Mouse (Mus musculus) liver, embryonic 12.5 days (tissue): ENCODE results near the gene Klf3. TPM values are rescaled to one million over a fixed set of nuclear protein-coding genes. Genes with fewer than 3 reads are reported as not detected.

Experiments used
- ATAC-seq: fragments of 200-750 bp; cut with Nextera tagmentation; 2 replicates; pipeline ENCODE4 v1.8.0; 2017; ENCODE audit warnings: moderate number of reproducible peaks, mild to moderate bottlenecking, moderate library complexity
- H3K27ac ChIP-seq: fragments of 300-500 bp; sonication (generic); 2 replicates; pipeline ENCODE4 v1.5.1; 2016; ENCODE audit warnings: mild to moderate bottlenecking
- H3K27me3 ChIP-seq: fragments of 300-500 bp; sonication (generic); replicated peaks from 2 replicates; pipeline ENCODE4 v1.6.1; 2016; ENCODE audit warnings: mild to moderate bottlenecking, moderate library complexity
- H3K36me3 ChIP-seq: fragments of 300-500 bp; sonication (generic); 2 replicates; pipeline ENCODE4 v1.6.1; 2016; ENCODE audit warnings: mild to moderate bottlenecking, moderate library complexity
- H3K4me1 ChIP-seq: fragments of 300-500 bp; sonication (generic); 2 replicates; pipeline ENCODE4 v1.6.1; 2016
- H3K4me2 ChIP-seq: fragments of 300-500 bp; sonication (generic); 2 replicates; pipeline ENCODE4 v1.6.1; 2016; ENCODE audit warnings: mild to moderate bottlenecking, moderate library complexity
- H3K4me3 ChIP-seq: fragments of 300-500 bp; sonication (generic); 2 replicates; pipeline ENCODE4 v1.5.1; 2016; ENCODE audit warnings: mild to moderate bottlenecking, moderate library complexity
- H3K9ac ChIP-seq: fragments of 300-500 bp; sonication (generic); 2 replicates; pipeline ENCODE4 v1.6.1; 2016; ENCODE audit warnings: mild to moderate bottlenecking, moderate library complexity
- H3K9me3 ChIP-seq: fragments of 300-500 bp; sonication (generic); replicated peaks from 2 replicates; pipeline ENCODE4 v1.6.1; 2016; ENCODE audit warnings: mild to moderate bottlenecking, moderate library complexity
- WGBS: fragments of 180-500 bp; shearing (Covaris S2); methylation state at CpG from one replicate; pipeline ENCODE4 v1.1.7; 2016; ENCODE audit not compliant: insufficient replicate concordance; 5-methylcytosine and 5-hydroxymethylcytosine counted together
- polyA plus RNA-seq: library from polyadenylated mRNA; unstranded; fragments of >200 nt; fragmentation: Nextera tagmentation; extraction: Ambion mirVana; gene quantifications from 2 replicates; pipeline ENCODE4 v1.2.1, GENCODE M21; 2016

Klf3 gene
- polyA plus RNA-seq, 1 experiment from 2014 or later, result 91.2 TPM

- H3K9ac ChIP-seq, result peak overlapping the region; percentile 99
- no peak for ATAC-seq
- H3K27ac ChIP-seq, result peak overlapping the region; percentile 97
- WGBS, result 11% methylated on average over 8 of the region's 8 CpGs
- H3K9me3 ChIP-seq, result no peaks in the 10 kb centered on the region
- peak overlapping the region; percentile 100 for H3K4me3 ChIP-seq
- H3K27me3 ChIP-seq, result peaks cover 36% of the 10 kb centered on the region
- H3K36me3 ChIP-seq, result peaks cover 12% of the 10 kb centered on the region
- peaks cover 51% of the 10 kb centered on the region for H3K4me1 ChIP-seq
- peak overlapping the region; percentile 97 for H3K4me2 ChIP-seq
These were observed 1.0 kb upstream of the Klf3 start for GRCm38 (mm10) chr5:64802143-64802542.

- Histone ChIP-seq H3K27me3 (peaks cover 28% of the 10 kb centered on the region), H3K4me1 (peaks cover 68% of the 10 kb centered on the region), H3K9ac (peak overlapping the region; percentile 99), H3K4me3 (peak overlapping the region; percentile 100), H3K36me3 (peaks cover 22% of the 10 kb centered on the region), H3K4me2 (peak overlapping the region; percentile 97), H3K27ac (peak overlapping the region; percentile 97), H3K9me3 (no peaks in the 10 kb centered on the region)
- 1% methylated on average over 69 of the region's 69 CpGs for WGBS
- no peak for ATAC-seq
These were observed 703 bp downstream of the Klf3 start for GRCm38 (mm10) chr5:64803720-64804462.

- ATAC-seq, result no peak
- Histone ChIP-seq H3K36me3 (peaks cover 36% of the 10 kb centered on the region), H3K27ac (peak overlapping the region; percentile 84), H3K4me3 (peak overlapping the region; percentile 100), H3K9me3 (no peaks in the 10 kb centered on the region), H3K27me3 (peaks cover 14% of the 10 kb centered on the region), H3K4me2 (peak overlapping the region; percentile 97), H3K4me1 (peaks cover 81% of the 10 kb centered on the region), H3K9ac (peak overlapping the region; percentile 99)
- 15% methylated on average over 7 of the region's 7 CpGs for WGBS
These were observed 2.1 kb downstream of the Klf3 start for GRCm38 (mm10) chr5:64805131-64805872.

GRCm38 (mm10) chr5:64805873-64806505 is 2.8 kb downstream of the Klf3 start:
- H3K27ac ChIP-seq, result peak overlapping the region; percentile 84
- peak overlapping the region; percentile 100 for H3K4me3 ChIP-seq
- 5% methylated on average over 7 of the region's 7 CpGs for WGBS
- peaks cover 38% of the 10 kb centered on the region for H3K36me3 ChIP-seq
- no peaks in the 10 kb centered on the region for H3K9me3 ChIP-seq
- peak overlapping the region; percentile 97 for H3K4me2 ChIP-seq
- peaks cover 7% of the 10 kb centered on the region for H3K27me3 ChIP-seq
- no peak for ATAC-seq
- peaks cover 81% of the 10 kb centered on the region for H3K4me1 ChIP-seq
- peak overlapping the region; percentile 99 for H3K9ac ChIP-seq

GRCm38 (mm10) chr5:64806600-64806999 is 3.4 kb downstream of the Klf3 start:
- Histone ChIP-seq H3K9ac (peak overlapping the region; percentile 99), H3K27ac (peak overlapping the region; percentile 84), H3K4me1 (peaks cover 81% of the 10 kb centered on the region)

GRCm38 (mm10) chr5:64807159-64807558 is 4.0 kb downstream of the Klf3 start:
- H3K27me3 ChIP-seq, result no peaks in the 10 kb centered on the region
- 40% methylated on average over 3 of the region's 3 CpGs for WGBS
- peaks cover 81% of the 10 kb centered on the region for H3K4me1 ChIP-seq
- H3K27ac ChIP-seq, result peak overlapping the region; percentile 69
- peak overlapping the region; percentile 100 for H3K4me3 ChIP-seq
- no peak for ATAC-seq
- peak overlapping the region; percentile 97 for H3K4me2 ChIP-seq
- H3K9ac ChIP-seq, result peak overlapping the region; percentile 99
- H3K9me3 ChIP-seq, result no peaks in the 10 kb centered on the region
- H3K36me3 ChIP-seq, result peaks cover 38% of the 10 kb centered on the region

More at GRCm38 (mm10) chr5:64806600-64806999, 3.4 kb downstream of the Klf3 start:
- peak overlapping the region; percentile 100 for H3K4me3 ChIP-seq
- H3K36me3 ChIP-seq, result peaks cover 38% of the 10 kb centered on the region
- peaks cover 1% of the 10 kb centered on the region; the same call in 1 of the 2 replicates for H3K27me3 ChIP-seq
- ATAC-seq, result no peak
- H3K4me2 ChIP-seq, result peak overlapping the region; percentile 97
- 22% methylated on average over 2 of the region's 2 CpGs for WGBS
- no peaks in the 10 kb centered on the region for H3K9me3 ChIP-seq

GRCm38 (mm10) chr5:64807603-64808002 is 4.4 kb downstream of the Klf3 start:
- H3K4me2 ChIP-seq, result peak overlapping the region; percentile 97
- peak overlapping the region; percentile 100 for H3K4me3 ChIP-seq
- peaks cover 81% of the 10 kb centered on the region for H3K4me1 ChIP-seq
- peak overlapping the region; percentile 97 for H3K27ac ChIP-seq
- no peak for ATAC-seq
- H3K9me3 ChIP-seq, result no peaks in the 10 kb centered on the region
- H3K9ac ChIP-seq, result peak overlapping the region; percentile 99
- H3K27me3 ChIP-seq, result no peaks in the 10 kb centered on the region
- peaks cover 38% of the 10 kb centered on the region for H3K36me3 ChIP-seq
- 12% methylated on average over 4 of the region's 4 CpGs for WGBS

- peaks cover 83% of the 10 kb centered on the region for H3K4me1 ChIP-seq
- H3K27ac ChIP-seq, result peak overlapping the region; percentile 97
- peak overlapping the region; percentile 100 for H3K4me3 ChIP-seq
- H3K27me3 ChIP-seq, result no peaks in the 10 kb centered on the region
- ATAC-seq, result no peak
- no peaks in the 10 kb centered on the region for H3K9me3 ChIP-seq
- peak overlapping the region; percentile 97 for H3K4me2 ChIP-seq
- WGBS, result 33% methylated on average over 24 of the region's 24 CpGs
- H3K9ac ChIP-seq, result peak overlapping the region; percentile 99
- H3K36me3 ChIP-seq, result peaks cover 38% of the 10 kb centered on the region
These were observed 5.2 kb downstream of the Klf3 start for GRCm38 (mm10) chr5:64808106-64809010.

- peaks cover 45% of the 10 kb centered on the region for H3K36me3 ChIP-seq
- ATAC-seq, result no peak
- no peaks in the 10 kb centered on the region for H3K27me3 ChIP-seq
- peak overlapping the region; percentile 97 for H3K27ac ChIP-seq
- peaks cover 92% of the 10 kb centered on the region for H3K4me1 ChIP-seq
- no peaks in the 10 kb centered on the region for H3K9me3 ChIP-seq
- peak overlapping the region; percentile 99 for H3K9ac ChIP-seq
- 71% methylated on average over 7 of the region's 7 CpGs for WGBS
- H3K4me3 ChIP-seq, result peak overlapping the region; percentile 100
- peak overlapping the region; percentile 97 for H3K4me2 ChIP-seq
These were observed 6.1 kb downstream of the Klf3 start for GRCm38 (mm10) chr5:64809257-64809656.

- peaks cover 98% of the 10 kb centered on the region for H3K4me1 ChIP-seq
- H3K9me3 ChIP-seq, result no peaks in the 10 kb centered on the region
- WGBS, result 69% methylated on average over 11 of the region's 11 CpGs
- H3K36me3 ChIP-seq, result peaks cover 52% of the 10 kb centered on the region
- H3K4me3 ChIP-seq, result peak overlapping the region; percentile 100
- no peaks in the 10 kb centered on the region for H3K27me3 ChIP-seq
- ATAC-seq, result no peak
- H3K4me2 ChIP-seq, result peak overlapping the region; percentile 97
- H3K27ac ChIP-seq, result peak overlapping the region; percentile 97
- peak overlapping the region; percentile 99 for H3K9ac ChIP-seq
These were observed 6.7 kb downstream of the Klf3 start for GRCm38 (mm10) chr5:64809864-64810263.
